Mouse (Mus musculus): ENCODE measurements at regions not wholly inside any gene's neighbourhood (a gene's known extent, or its start where the extent isn't known, plus 50 kb on each side); places are given as distances from the start of the nearest gene placed in this dataset.
A peak's percentile ranks its signal among the peaks of the same experiment; 100 is the strongest.

DNA sequence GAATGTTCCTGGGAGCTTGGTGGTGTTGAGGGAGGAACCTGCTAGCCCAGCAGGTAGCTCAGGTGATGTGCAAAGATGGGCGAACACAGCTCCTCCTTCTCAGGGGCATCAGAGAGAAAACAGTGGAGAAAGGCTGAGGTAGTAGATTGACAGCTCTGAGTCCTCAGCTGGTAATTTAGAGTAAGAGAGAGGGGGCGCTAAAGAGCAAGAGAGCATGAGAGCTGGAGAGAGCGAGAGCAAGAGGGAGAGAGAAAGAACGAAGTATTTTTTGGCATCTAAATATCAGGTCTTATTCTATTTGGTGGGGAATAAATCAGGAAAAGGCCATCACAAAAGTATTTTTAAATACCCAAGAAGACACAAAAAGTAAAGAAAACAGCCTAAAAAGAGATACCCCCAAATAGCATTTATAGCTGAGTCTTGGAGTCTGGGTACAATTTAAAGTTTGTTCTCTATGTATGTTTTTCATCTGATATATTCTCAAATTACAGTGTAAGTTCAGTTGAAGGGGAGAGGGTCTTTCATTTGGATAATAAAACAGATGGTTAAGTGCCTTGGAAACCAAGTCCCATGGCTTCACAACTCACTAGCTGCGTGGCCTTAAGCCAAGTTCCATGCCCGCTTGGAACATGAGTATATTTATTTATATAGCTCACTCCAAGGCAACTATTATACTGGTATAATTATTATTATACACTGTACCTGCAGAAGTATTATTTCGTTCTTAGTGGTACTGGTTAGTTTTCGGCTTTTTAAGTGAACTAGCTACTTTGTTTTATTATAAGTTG, 183.9 kb downstream of the AI593442 start:
- Histone ChIP-seq H3K36me3 (ENCODE audit: control insufficient read depth in 1 of 2, insufficient read depth in 2 of 2, low read length in 2 of 2) (no peaks in the 10 kb centered on the region), H3K9ac (ENCODE audit: control insufficient read depth, low read depth, low read length, poor library complexity, severe bottlenecking) (no peak overlapping the region), H3K79me2 (ENCODE audit: control insufficient read depth, insufficient read depth, low read length, poor library complexity) (no peaks in the 10 kb centered on the region), H3K27ac (ENCODE audit: control insufficient read depth, low read depth, low read length) (no peak overlapping the region), H3K9me3 (replicated peaks; ENCODE audit: insufficient read depth, low read length) (no peaks in the 10 kb centered on the region), H3K4me1 (ENCODE audit: control insufficient read depth in 1 of 2, insufficient read depth in 2 of 2, low read length in 2 of 2) (no peaks in the 10 kb centered on the region), H3K4me3 (ENCODE audit: control insufficient read depth in 1 of 2, insufficient read depth in 1 of 2, low read depth in 2 of 2, low read length in 2 of 2) (no peak overlapping the region), H3K27me3 (ENCODE audit: control insufficient read depth in 1 of 2, insufficient read depth in 2 of 2, low read length in 2 of 2) (no peaks in the 10 kb centered on the region; a peak in 1 of 4 replicates)
- TF ChIP-seq MAX (IDR thresholded peaks at IDR 0.05; ENCODE audit: low read length) (no peak), CTCF (IDR thresholded peaks at IDR 0.05 in 2 of 3, conservative IDR thresholded peaks at IDR 0.05 in 1 of 3; ENCODE audit: control insufficient read depth in 1 of 3, insufficient read depth in 1 of 3, low read depth in 2 of 3, low read length in 3 of 3, poor library complexity in 1 of 3, severe bottlenecking in 1 of 3) (peak in 2 of 3 experiments; percentile 14 to 17; a peak in 3 of 6 replicates)
- DNase-seq (ENCODE audit: low read depth, low spot score): peak; percentile 5

DNA sequence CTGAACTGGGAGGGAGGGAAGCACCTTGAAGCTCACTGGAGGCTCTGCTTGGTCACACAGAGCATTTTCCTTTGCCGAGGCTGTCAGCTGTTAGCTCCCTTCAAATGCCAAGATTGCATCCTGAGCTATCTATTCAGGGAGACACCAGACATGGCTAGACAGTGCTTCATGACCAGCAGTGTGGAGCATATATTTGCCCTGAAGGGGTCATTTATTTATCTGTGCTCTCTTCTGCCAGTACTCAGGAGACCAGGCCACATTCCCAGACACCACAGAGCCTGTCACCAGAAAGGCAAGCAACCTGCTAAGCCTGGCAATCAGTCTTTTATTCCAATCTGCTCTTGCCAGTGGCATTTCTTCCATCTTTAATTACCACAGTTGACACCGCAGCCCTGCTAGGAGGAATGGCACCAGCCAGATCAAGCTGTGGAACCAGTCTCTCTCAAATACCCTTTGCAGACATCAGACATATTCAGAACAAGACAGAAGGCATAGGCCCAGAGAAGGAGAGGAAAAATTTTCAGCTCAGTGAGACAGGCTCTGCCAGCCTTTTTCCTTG, 186.6 kb downstream of the AI593442 start:
- Histone ChIP-seq H3K9ac (ENCODE audit: control insufficient read depth, low read depth, low read length, poor library complexity, severe bottlenecking) (no peak overlapping the region), H3K27ac (ENCODE audit: control insufficient read depth, low read depth, low read length) (no peak overlapping the region), H3K4me1 (ENCODE audit: control insufficient read depth in 1 of 2, insufficient read depth in 2 of 2, low read length in 2 of 2) (no peaks in the 10 kb centered on the region), H3K4me3 (ENCODE audit: control insufficient read depth in 1 of 2, insufficient read depth in 1 of 2, low read depth in 2 of 2, low read length in 2 of 2) (no peak overlapping the region), H3K9me3 (replicated peaks; ENCODE audit: insufficient read depth, low read length) (no peaks in the 10 kb centered on the region), H3K79me2 (ENCODE audit: control insufficient read depth, insufficient read depth, low read length, poor library complexity) (no peaks in the 10 kb centered on the region), H3K27me3 (ENCODE audit: control insufficient read depth in 1 of 2, insufficient read depth in 2 of 2, low read length in 2 of 2) (no peaks in the 10 kb centered on the region; a peak in 1 of 4 replicates), H3K36me3 (ENCODE audit: control insufficient read depth in 1 of 2, insufficient read depth in 2 of 2, low read length in 2 of 2) (no peaks in the 10 kb centered on the region)
- DNase-seq (ENCODE audit: low read depth, low spot score): no peak
- TF ChIP-seq MYB (IDR thresholded peaks at IDR 0.05; ENCODE audit: low read depth, low read length): no peak
- no peak for TF ChIP-seq CHD2 (IDR thresholded peaks at IDR 0.05; ENCODE audit: low read length)
- TF ChIP-seq GABPA (IDR thresholded peaks at IDR 0.05; ENCODE audit: low read depth, low read length): no peak
- no peak for TF ChIP-seq USF1 (IDR thresholded peaks at IDR 0.05; ENCODE audit: low read depth, low read length)
- TF ChIP-seq POLR2AphosphoS2 (IDR thresholded peaks at IDR 0.05; ENCODE audit: low read length): no peak
- no peak for TF ChIP-seq POLR2AphosphoS5 (IDR thresholded peaks at IDR 0.05; ENCODE audit: borderline replicate concordance, low read depth, low read length)
- no peak for TF ChIP-seq TBP (IDR thresholded peaks at IDR 0.05; ENCODE audit: low read depth, low read length)
- TF ChIP-seq USF2 (IDR thresholded peaks at IDR 0.05; ENCODE audit: borderline replicate concordance in 1 of 2, insufficient read depth in 1 of 2, low read depth in 1 of 2, low read length in 2 of 2): no peak
- no peak for TF ChIP-seq BHLHE40 (IDR thresholded peaks at IDR 0.05; ENCODE audit: borderline replicate concordance, low read depth, low read length)
- no peak for TF ChIP-seq E2F4 (IDR thresholded peaks at IDR 0.05; ENCODE audit: borderline replicate concordance, low read depth, low read length)
- no peak for TF ChIP-seq SMC3 (IDR thresholded peaks at IDR 0.05; ENCODE audit: low read depth, low read length)
- TF ChIP-seq CHD1 (IDR thresholded peaks at IDR 0.05; ENCODE audit: low read depth, low read length): no peak
- TF ChIP-seq HCFC1 (IDR thresholded peaks at IDR 0.05; ENCODE audit: low read depth, low read length): no peak
